Mouse (Mus musculus) forebrain, postnatal 0 days (tissue): ENCODE results near the gene Golga4. TPM values are rescaled to one million over a fixed set of nuclear protein-coding genes. Genes with fewer than 3 reads are reported as not detected.

ENCODE experiments used
- ATAC-seq: fragments of 200-750 bp; cut with Nextera tagmentation; 2 replicates; pipeline ENCODE4 v1.8.0; 2017; ENCODE audit warnings: mild to moderate bottlenecking, moderate library complexity
- DNase-seq: peaks from one replicate; pipeline ENCODE4 v3.0.0-alpha.2; 2015
- H3K27ac ChIP-seq: fragments of 300-500 bp; sonication (generic); 2 replicates; pipeline ENCODE4 v1.5.1; 2014; ENCODE audit warnings: low read depth, mild to moderate bottlenecking, antibody characterized with exemption, low read length, moderate library complexity, mixed read lengths
- H3K27me3 ChIP-seq: fragments of 300-500 bp; sonication (generic); 2 replicates; pipeline ENCODE4 v1.6.1; 2014; ENCODE audit warnings: mild to moderate bottlenecking, low read length, mixed read lengths; ENCODE audit not compliant: insufficient read depth
- H3K36me3 ChIP-seq: fragments of 300-500 bp; sonication (generic); 2 replicates; pipeline ENCODE4 v1.6.1; 2014; ENCODE audit warnings: mild to moderate bottlenecking, moderate library complexity; ENCODE audit not compliant: insufficient read depth
- H3K4me1 ChIP-seq: fragments of 300-500 bp; sonication (generic); 2 replicates; pipeline ENCODE4 v1.6.1; 2014; ENCODE audit warnings: antibody characterized with exemption; ENCODE audit not compliant: insufficient read depth
- H3K4me2 ChIP-seq: fragments of 300-500 bp; sonication (generic); 2 replicates; pipeline ENCODE4 v1.6.1; 2014; ENCODE audit warnings: low read depth, mild to moderate bottlenecking, moderate library complexity
- H3K4me3 ChIP-seq: fragments of 300-500 bp; sonication (generic); 2 replicates; pipeline ENCODE4 v1.5.1; 2014; ENCODE audit warnings: low read depth, low read length, mixed read lengths
- H3K9ac ChIP-seq: fragments of 300-500 bp; sonication (generic); 2 replicates; pipeline ENCODE4 v1.6.1; 2014; ENCODE audit warnings: mild to moderate bottlenecking
- H3K9me3 ChIP-seq: fragments of 300-500 bp; sonication (generic); 2 replicates; pipeline ENCODE4 v1.6.1; 2016; ENCODE audit warnings: low read length
- CTCF ChIP-seq: sonication (generic); IDR thresholded peaks from 2 replicates; pipeline ENCODE4 v1.5.1; 2016; ENCODE audit warnings: antibody characterized with exemption, control low read depth, low read depth
- WGBS: fragments of 180-500 bp; shearing (Covaris S2); extraction: QIAGEN DNeasy Blood & Tissue Kit; methylation state at CpG from one replicate; pipeline ENCODE4 v1.1.7; 2014; 5-methylcytosine and 5-hydroxymethylcytosine counted together
- polyA plus RNA-seq: library from polyadenylated mRNA; unstranded; fragments of >200 nt; fragmentation: Nextera tagmentation; extraction: Ambion mirVana; gene quantifications from 2 replicates; pipeline ENCODE4 v1.2.1, GENCODE M21; 2015
- total RNA-seq: library from RNA; depleted of rRNA; stranded (reverse); fragments of >200 nt; gene quantifications from 2 replicates; pipeline ENCODE4 v1.2.3, GENCODE M21; 2014

Golga4 gene
- total and polyA plus RNA-seq, 2 experiments from 2014 or later, result 23.9 to 51.6 TPM

GRCm38 (mm10) chr9:118582757-118583156, 76.7 kb downstream of the Golga4 start:
- 81% methylated on average over 6 of the region's 6 CpGs for WGBS
- Histone ChIP-seq H3K27ac (no peak overlapping the region), H3K27me3 (no peaks in the 10 kb centered on the region), H3K4me2 (no peak overlapping the region), H3K9ac (no peak overlapping the region), H3K4me3 (no peak overlapping the region), H3K4me1 (no peaks in the 10 kb centered on the region), H3K9me3 (no peaks in the 10 kb centered on the region), H3K36me3 (peaks cover 10% of the 10 kb centered on the region)
- no peak for DNase-seq
- no peak for TF ChIP-seq CTCF
- no peak for ATAC-seq

- Histone ChIP-seq H3K4me2 (no peak overlapping the region), H3K27ac (no peak overlapping the region), H3K4me1 (no peaks in the 10 kb centered on the region), H3K9me3 (no peaks in the 10 kb centered on the region), H3K36me3 (peaks cover 5% of the 10 kb centered on the region), H3K9ac (no peak overlapping the region), H3K27me3 (no peaks in the 10 kb centered on the region), H3K4me3 (no peak overlapping the region)
- ATAC-seq, result no peak
- DNase-seq, result no peak
- WGBS, result 82% methylated on average over 1 of the region's 1 CpGs
- no peak for TF ChIP-seq CTCF
Observed at GRCm38 (mm10) chr9:118584838-118585237, 78.8 kb downstream of the Golga4 start.

- H3K9ac ChIP-seq, result no peak overlapping the region
- no peaks in the 10 kb centered on the region for H3K9me3 ChIP-seq
- no peak for TF ChIP-seq CTCF
- DNase-seq (no peak), ATAC-seq (no peak)
- no peaks in the 10 kb centered on the region for H3K27me3 ChIP-seq
- no peak overlapping the region for H3K4me3 ChIP-seq
- H3K36me3 ChIP-seq, result peaks cover 5% of the 10 kb centered on the region
- H3K4me2 ChIP-seq, result no peak overlapping the region
- no peak overlapping the region for H3K27ac ChIP-seq
- 87% methylated on average over 6 of the region's 6 CpGs for WGBS
- H3K4me1 ChIP-seq, result no peaks in the 10 kb centered on the region
Observed at GRCm38 (mm10) chr9:118585998-118586397, 79.9 kb downstream of the Golga4 start.

GRCm38 (mm10) chr9:118587115-118587514, 81.0 kb downstream of the Golga4 start:
- peaks cover 5% of the 10 kb centered on the region for H3K36me3 ChIP-seq
- H3K4me2 ChIP-seq, result no peak overlapping the region
- no peak overlapping the region for H3K27ac ChIP-seq
- no peaks in the 10 kb centered on the region for H3K9me3 ChIP-seq
- DNase-seq (no peak), ATAC-seq (no peak)
- 72% methylated on average over 4 of the region's 4 CpGs for WGBS
- H3K9ac ChIP-seq, result no peak overlapping the region
- no peak overlapping the region for H3K4me3 ChIP-seq
- no peaks in the 10 kb centered on the region for H3K27me3 ChIP-seq
- no peaks in the 10 kb centered on the region for H3K4me1 ChIP-seq
- no peak for TF ChIP-seq CTCF

GRCm38 (mm10) chr9:118589249-118589648, 83.2 kb downstream of the Golga4 start:
- H3K9me3 ChIP-seq, result no peaks in the 10 kb centered on the region
- ATAC-seq, result 0 out of 2 replicates have a peak, but pooled peaks have one; percentile 40
- H3K4me2 ChIP-seq, result no peak overlapping the region
- no peak overlapping the region for H3K4me3 ChIP-seq
- peak; percentile 85 for TF ChIP-seq CTCF
- no peaks in the 10 kb centered on the region for H3K36me3 ChIP-seq
- H3K4me1 ChIP-seq, result no peaks in the 10 kb centered on the region
- H3K27ac ChIP-seq, result no peak overlapping the region
- no peak overlapping the region for H3K9ac ChIP-seq
- WGBS, result 41% methylated on average over 3 of the region's 3 CpGs
- no peaks in the 10 kb centered on the region for H3K27me3 ChIP-seq
- DNase-seq, result peak; percentile 59

GRCm38 (mm10) chr9:118590230-118590629, 84.2 kb downstream of the Golga4 start:
- no peak for TF ChIP-seq CTCF

GRCm38 (mm10) chr9:118591633-118592032, 85.6 kb downstream of the Golga4 start:
- 85% methylated on average over 6 of the region's 6 CpGs for WGBS
- Histone ChIP-seq H3K9ac (no peak overlapping the region), H3K36me3 (no peaks in the 10 kb centered on the region), H3K27ac (no peak overlapping the region), H3K27me3 (no peaks in the 10 kb centered on the region), H3K4me3 (no peak overlapping the region), H3K4me2 (no peak overlapping the region), H3K9me3 (no peaks in the 10 kb centered on the region), H3K4me1 (no peaks in the 10 kb centered on the region)
- ATAC-seq, result no peak
- no peak for TF ChIP-seq CTCF
- no peak for DNase-seq

More at GRCm38 (mm10) chr9:118590230-118590629, 84.2 kb downstream of the Golga4 start:
- no peaks in the 10 kb centered on the region for H3K4me1 ChIP-seq
- no peaks in the 10 kb centered on the region for H3K9me3 ChIP-seq
- H3K27ac ChIP-seq, result no peak overlapping the region
- DNase-seq (peak; percentile 33), ATAC-seq (peak; percentile 39; the same call in 1 of the 2 replicates)
- 33% methylated on average over 7 of the region's 7 CpGs for WGBS
- H3K4me3 ChIP-seq, result no peak overlapping the region
- no peaks in the 10 kb centered on the region for H3K36me3 ChIP-seq
- no peak overlapping the region for H3K9ac ChIP-seq
- H3K27me3 ChIP-seq, result no peaks in the 10 kb centered on the region
- no peak overlapping the region for H3K4me2 ChIP-seq
